Mouse (Mus musculus) ES-Bruce4 (cell line): Measurements from ENCODE around the gene Klhl29. TPM values are rescaled to one million over a fixed set of nuclear protein-coding genes. Genes with fewer than 3 reads are reported as not detected.

Source experiments
- H3K27ac ChIP-seq: 2 replicates; pipeline ENCODE4 v1.5.1; 2012; ENCODE audit warnings: low read length, inconsistent platforms; ENCODE audit not compliant: insufficient read depth
- H3K27me3 ChIP-seq: 2 replicates; pipeline ENCODE4 v1.6.1; 2012; ENCODE audit warnings: mild to moderate bottlenecking, low read length, inconsistent platforms; ENCODE audit not compliant: control insufficient read depth, poor library complexity, insufficient read depth, severe bottlenecking
- H3K36me3 ChIP-seq: 2 replicates; pipeline ENCODE4 v1.6.1; 2012; ENCODE audit warnings: inconsistent platforms, mild to moderate bottlenecking, low read length, moderate library complexity; ENCODE audit not compliant: control insufficient read depth, poor library complexity, insufficient read depth, severe bottlenecking
- H3K4me1 ChIP-seq: one replicate; pipeline ENCODE4 v1.8.1; 2011; ENCODE audit warnings: low read length; ENCODE audit not compliant: control insufficient read depth, insufficient read depth
- H3K4me3 ChIP-seq: 2 replicates; pipeline ENCODE4 v1.5.1; 2011; ENCODE audit warnings: low read depth, mild to moderate bottlenecking, low read length
- H3K9ac ChIP-seq: 2 replicates; pipeline ENCODE4 v1.6.1; 2012; ENCODE audit warnings: low read depth, mild to moderate bottlenecking, inconsistent platforms; ENCODE audit not compliant: poor library complexity, severe bottlenecking
- H3K9me3 ChIP-seq: replicated peaks from 2 replicates; pipeline ENCODE4 v1.6.1; 2012; ENCODE audit warnings: mild to moderate bottlenecking, low read length, inconsistent platforms; ENCODE audit not compliant: control insufficient read depth, poor library complexity, insufficient read depth, severe bottlenecking
- CTCF ChIP-seq: IDR thresholded peaks from one replicate; pipeline ENCODE4 v1.8.1; 2011; ENCODE audit warnings: low read depth, low read length
- EP300 ChIP-seq: IDR thresholded peaks from 2 replicates; pipeline ENCODE4 v1.6.1; 2011; ENCODE audit warnings: low read depth, low read length; ENCODE audit not compliant: insufficient read depth
- POLR2A ChIP-seq: IDR thresholded peaks from one replicate; pipeline ENCODE4 v1.8.1; 2011; ENCODE audit warnings: low read length; ENCODE audit not compliant: insufficient read depth
- polyA plus RNA-seq: library from polyadenylated mRNA; stranded (reverse); fragments of >200 nt; gene quantifications from 2 replicates; pipeline ENCODE4 v1.2.4, GENCODE M21; 2011; ENCODE audit warnings: low read depth; ENCODE audit not compliant: missing spikeins, insufficient read depth, insufficient read length

The Klhl29 gene
- polyA plus RNA-seq, 1 experiment = 0.49 TPM

GRCm38 (mm10) chr12:5073191-5073590, 302.3 kb downstream of the Klhl29 start:
- H3K4me3 ChIP-seq = no peak overlapping the region
- H3K9ac ChIP-seq = no peak overlapping the region
- H3K4me1 ChIP-seq = no peaks in the 10 kb centered on the region
- TF ChIP-seq EP300 (no peak), CTCF (no peak), POLR2A (no peak)
- H3K27ac ChIP-seq = no peak overlapping the region
- H3K36me3 ChIP-seq = no peaks in the 10 kb centered on the region
- H3K9me3 ChIP-seq = no peaks in the 10 kb centered on the region
- no peaks in the 10 kb centered on the region for H3K27me3 ChIP-seq

GRCm38 (mm10) chr12:5070131-5070530, 305.4 kb downstream of the Klhl29 start:
- Histone ChIP-seq H3K27me3 (no peaks in the 10 kb centered on the region), H3K36me3 (no peaks in the 10 kb centered on the region), H3K27ac (no peak overlapping the region), H3K9me3 (no peaks in the 10 kb centered on the region), H3K9ac (no peak overlapping the region), H3K4me3 (no peak overlapping the region), H3K4me1 (no peaks in the 10 kb centered on the region)
- TF ChIP-seq POLR2A (no peak), EP300 (no peak), CTCF (no peak)

DNA sequence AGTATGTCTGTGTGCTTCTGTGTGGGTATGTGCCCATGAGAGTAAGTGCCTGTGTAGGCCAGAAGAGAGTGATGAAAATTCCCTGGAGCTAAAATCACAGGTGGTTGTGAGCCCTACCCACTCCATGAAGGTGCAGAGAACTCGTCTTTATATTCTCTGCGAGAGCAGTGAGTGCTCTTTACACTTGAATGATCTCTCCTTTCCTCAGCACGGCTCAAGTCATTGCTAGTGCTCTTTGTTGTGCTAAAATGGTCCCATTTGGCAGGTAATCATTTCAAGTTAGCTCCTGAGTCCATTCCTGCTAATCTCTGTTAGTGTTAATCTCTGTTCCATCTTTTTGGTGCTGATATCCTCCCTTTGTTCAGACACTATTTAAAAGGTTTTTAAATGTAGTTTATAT, 307.9 kb downstream of the Klhl29 start:
- H3K9me3 ChIP-seq = no peaks in the 10 kb centered on the region
- no peak overlapping the region for H3K27ac ChIP-seq
- no peak overlapping the region for H3K4me3 ChIP-seq
- TF ChIP-seq CTCF (no peak), POLR2A (no peak), EP300 (no peak)
- no peaks in the 10 kb centered on the region for H3K4me1 ChIP-seq
- no peak overlapping the region for H3K9ac ChIP-seq
- H3K27me3 ChIP-seq = no peaks in the 10 kb centered on the region
- H3K36me3 ChIP-seq = no peaks in the 10 kb centered on the region

GRCm38 (mm10) chr12:5048104-5048503, 327.4 kb downstream of the Klhl29 start:
- Histone ChIP-seq H3K27me3 (no peaks in the 10 kb centered on the region), H3K9ac (no peak overlapping the region), H3K4me1 (no peaks in the 10 kb centered on the region), H3K9me3 (no peaks in the 10 kb centered on the region), H3K4me3 (no peak overlapping the region), H3K36me3 (no peaks in the 10 kb centered on the region), H3K27ac (no peak overlapping the region)
- no peak for TF ChIP-seq CTCF
- TF ChIP-seq POLR2A = no peak
- no peak for TF ChIP-seq EP300

DNA sequence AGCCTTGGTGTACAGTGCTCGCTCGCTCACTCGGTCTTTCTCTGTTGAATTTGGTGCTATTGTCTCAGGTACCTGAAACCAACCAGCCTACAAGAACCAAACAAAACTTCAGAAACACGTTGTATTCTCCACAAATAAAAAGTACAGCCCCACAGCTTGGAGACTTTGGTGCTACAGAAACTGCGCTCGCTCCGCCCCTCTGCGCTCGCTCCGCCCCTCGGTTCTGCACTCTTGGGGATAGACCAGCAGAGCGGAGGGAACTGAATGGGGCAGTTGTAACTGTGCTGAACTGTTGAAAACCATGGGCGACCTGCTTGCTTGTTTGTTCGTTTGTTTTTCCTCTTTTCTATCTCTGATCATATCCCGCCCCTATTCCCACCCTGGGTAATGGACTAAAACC, 331.3 kb downstream of the Klhl29 start:
- no peak overlapping the region for H3K4me3 ChIP-seq
- H3K9me3 ChIP-seq = no peaks in the 10 kb centered on the region
- no peak overlapping the region for H3K9ac ChIP-seq
- H3K4me1 ChIP-seq = no peaks in the 10 kb centered on the region
- no peaks in the 10 kb centered on the region for H3K27me3 ChIP-seq
- no peak overlapping the region for H3K27ac ChIP-seq
- TF ChIP-seq POLR2A (no peak), CTCF (no peak), EP300 (no peak)
- no peaks in the 10 kb centered on the region; the same call in 1 of the 2 replicates for H3K36me3 ChIP-seq

DNA sequence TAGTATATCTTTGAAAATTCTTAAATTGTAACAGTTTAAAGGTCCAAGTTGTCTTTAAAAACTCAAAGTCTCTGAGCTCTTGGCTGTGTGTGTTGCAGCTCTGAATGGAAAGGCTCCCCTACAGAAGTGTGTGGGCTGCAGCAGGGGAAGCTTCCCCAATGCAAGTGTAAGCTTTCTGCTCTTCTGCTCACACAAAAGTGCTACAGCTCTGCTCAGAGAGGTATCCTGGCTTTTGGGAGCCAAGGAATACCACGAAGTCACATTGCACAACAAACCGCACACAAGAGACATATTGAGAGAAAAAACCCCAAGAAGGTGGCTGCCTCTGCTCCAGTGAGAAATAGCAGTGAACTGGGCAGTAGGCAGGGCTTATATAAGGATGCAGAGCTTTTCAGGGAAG, 337.5 kb downstream of the Klhl29 start:
- no peak overlapping the region for H3K4me3 ChIP-seq
- H3K27me3 ChIP-seq = no peaks in the 10 kb centered on the region
- H3K9me3 ChIP-seq = no peaks in the 10 kb centered on the region
- H3K9ac ChIP-seq = no peak overlapping the region
- no peaks in the 10 kb centered on the region for H3K4me1 ChIP-seq
- H3K27ac ChIP-seq = no peak overlapping the region
- no peaks in the 10 kb centered on the region; the same call in 1 of the 2 replicates for H3K36me3 ChIP-seq
- TF ChIP-seq EP300 (no peak), CTCF (no peak), POLR2A (no peak)
